Mouse (Mus musculus) hindbrain, embryonic 10.5 days (tissue): ENCODE measurements around the gene Ralgps1. TPM values are rescaled to one million over a fixed set of nuclear protein-coding genes. Genes with fewer than 3 reads are reported as not detected.

Source experiments
- DNase-seq: peaks from one replicate; pipeline ENCODE4 v3.0.0-alpha.2; 2017; ENCODE audit warnings: low spot score
- H3K27ac ChIP-seq: fragments of 300-500 bp; sonication (generic); 2 replicates; pipeline ENCODE4 v1.5.1; 2016; ENCODE audit warnings: mild to moderate bottlenecking, moderate library complexity
- H3K27me3 ChIP-seq: fragments of 300-500 bp; sonication (generic); 2 replicates; pipeline ENCODE4 v1.6.1; 2016; ENCODE audit warnings: mild to moderate bottlenecking; ENCODE audit not compliant: poor library complexity, insufficient read depth, severe bottlenecking
- H3K36me3 ChIP-seq: fragments of 300-500 bp; sonication (generic); 2 replicates; pipeline ENCODE4 v1.6.1; 2016; ENCODE audit warnings: mild to moderate bottlenecking, moderate library complexity
- H3K4me1 ChIP-seq: fragments of 300-500 bp; sonication (generic); replicated peaks from 2 replicates; pipeline ENCODE4 v1.6.1; 2016; ENCODE audit warnings: mild to moderate bottlenecking
- H3K4me3 ChIP-seq: fragments of 300-500 bp; sonication (generic); 2 replicates; pipeline ENCODE4 v1.5.1; 2016; ENCODE audit warnings: mild to moderate bottlenecking, moderate library complexity
- H3K9me3 ChIP-seq: fragments of 300-500 bp; sonication (generic); 2 replicates; pipeline ENCODE4 v1.6.1; 2016; ENCODE audit warnings: mild to moderate bottlenecking, moderate library complexity
- WGBS: fragments of 180-500 bp; shearing (Covaris S2); methylation state at CpG from one replicate; pipeline ENCODE4 v1.1.7; 2016; 5-methylcytosine and 5-hydroxymethylcytosine counted together
- polyA plus RNA-seq: library from polyadenylated mRNA; unstranded; fragments of >200 nt; fragmentation: Nextera tagmentation; extraction: Ambion mirVana; gene quantifications from 2 replicates; pipeline ENCODE4 v1.2.1, GENCODE M21; 2016

Ralgps1 gene
- 7.5 and 12.2 TPM in 2 replicates for polyA plus RNA-seq

DNA sequence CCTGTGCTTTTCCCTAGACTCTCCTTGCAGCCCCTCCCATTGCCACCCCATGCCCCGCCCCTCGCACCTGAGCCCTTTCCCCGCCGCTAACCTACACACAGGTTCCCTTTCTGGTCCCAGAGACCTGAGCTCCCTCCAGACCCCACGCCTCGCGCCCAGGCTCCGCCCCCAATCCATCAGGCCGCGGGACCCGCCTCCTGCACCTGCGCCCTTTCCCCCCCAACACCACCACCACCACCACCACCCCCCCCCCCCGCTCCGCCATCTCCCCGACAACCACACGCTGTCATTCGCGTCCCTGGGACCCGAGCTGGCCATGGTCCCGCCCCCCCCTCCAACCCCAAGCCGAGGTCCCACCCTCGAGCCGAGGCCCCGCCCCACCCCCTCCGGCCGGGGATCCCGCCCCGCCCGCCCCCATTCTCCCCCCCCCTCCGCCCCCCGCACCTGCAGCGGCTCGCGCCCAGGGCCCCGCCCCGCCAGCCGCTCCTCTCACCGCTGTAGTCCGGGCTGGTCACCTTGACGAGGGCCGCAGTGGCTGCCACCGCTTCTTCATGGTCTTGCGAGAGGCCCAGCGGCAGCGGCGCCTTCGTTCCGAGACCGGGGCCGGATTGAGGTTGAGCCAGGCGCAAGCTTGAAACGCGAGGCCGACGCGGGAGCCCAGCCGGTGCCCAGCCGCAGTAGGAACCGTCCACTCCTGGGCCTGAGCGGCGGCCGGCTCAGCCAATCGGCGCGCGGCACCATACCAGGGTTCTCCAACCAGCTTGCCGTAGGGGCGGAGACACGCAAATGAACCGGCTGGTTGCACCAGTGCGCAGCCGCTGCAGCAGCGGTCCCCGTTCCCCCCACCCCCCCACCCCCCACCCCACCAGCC is at the start of gene Ralgps1:
Gene Ralgps1 (minus strand): TSS at position 710 of the 871 bp plus-strand sequence.
- Histone ChIP-seq H3K27me3 (no peaks in the 10 kb centered on the region), H3K4me1 (peaks cover 15% of the 10 kb centered on the region), H3K27ac (peak within 1 kb of the TSS; percentile 96), H3K36me3 (0 out of 2 replicates have a peak, but pooled peaks cover 10% of the 10 kb centered on the region), H3K9me3 (no peaks in the 10 kb centered on the region), H3K4me3 (peak within 1 kb of the TSS; percentile 71)
- peak; percentile 99 for DNase-seq
- under 1% methylated on average over 67 of the region's 74 CpGs for WGBS

DNA sequence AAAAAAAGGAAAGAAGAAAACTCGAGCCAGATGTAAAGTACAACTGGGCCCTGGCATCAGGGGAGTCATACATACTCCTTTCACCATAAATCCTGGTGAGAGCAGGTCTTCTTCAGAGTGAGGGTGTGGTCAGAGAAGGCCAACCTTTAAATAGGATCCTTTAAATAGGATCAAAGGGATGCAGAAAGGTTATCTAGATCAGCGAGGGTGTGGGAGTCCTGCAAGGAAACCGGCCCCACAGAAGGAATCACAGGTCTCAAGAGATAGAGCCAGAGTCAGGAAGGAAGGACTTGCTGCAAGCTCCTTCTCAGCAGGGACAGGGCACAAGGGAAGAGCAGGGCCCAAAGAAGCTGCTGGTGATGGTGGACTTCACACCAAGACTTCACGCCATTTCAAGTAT is 46.2 kb upstream of the Ralgps1 start:
- Histone ChIP-seq H3K4me3 (no peak overlapping the region), H3K9me3 (no peaks in the 10 kb centered on the region), H3K27me3 (no peaks in the 10 kb centered on the region), H3K36me3 (peaks cover 49% of the 10 kb centered on the region), H3K4me1 (0 out of 2 replicates have a peak, but pooled peaks cover 4% of the 10 kb centered on the region), H3K27ac (no peak overlapping the region)
- DNase-seq, result no peak
- WGBS, result 86% methylated on average over 4 of the region's 4 CpGs

- 91% methylated on average over 13 of the region's 13 CpGs for WGBS
- Histone ChIP-seq H3K36me3 (peaks cover 58% of the 10 kb centered on the region), H3K27me3 (no peaks in the 10 kb centered on the region), H3K9me3 (no peaks in the 10 kb centered on the region), H3K4me1 (no peaks in the 10 kb centered on the region), H3K27ac (no peak overlapping the region), H3K4me3 (no peak overlapping the region)
- no peak for DNase-seq
These were observed 42.7 kb upstream of the Ralgps1 start for GRCm38 (mm10) chr2:33414019-33414418.

- WGBS, result 90% methylated on average over 14 of the region's 14 CpGs
- Histone ChIP-seq H3K27ac (no peak overlapping the region), H3K9me3 (no peaks in the 10 kb centered on the region), H3K4me3 (no peak overlapping the region), H3K27me3 (no peaks in the 10 kb centered on the region), H3K4me1 (no peaks in the 10 kb centered on the region), H3K36me3 (peaks cover 60% of the 10 kb centered on the region)
- no peak for DNase-seq
These were observed 40.8 kb upstream of the Ralgps1 start for GRCm38 (mm10) chr2:33412111-33412510.

GRCm38 (mm10) chr2:33403511-33404003 is 32.3 kb upstream of the Ralgps1 start:
- H3K4me3 ChIP-seq, result no peak overlapping the region
- H3K27me3 ChIP-seq, result no peaks in the 10 kb centered on the region
- no peak for DNase-seq
- H3K4me1 ChIP-seq, result peaks cover 3% of the 10 kb centered on the region; the same call in 1 of the 2 replicates
- H3K36me3 ChIP-seq, result peaks cover 15% of the 10 kb centered on the region
- H3K9me3 ChIP-seq, result no peaks in the 10 kb centered on the region
- 82% methylated on average over 4 of the region's 4 CpGs for WGBS
- H3K27ac ChIP-seq, result no peak overlapping the region

- no peak overlapping the region for H3K4me3 ChIP-seq
- no peak overlapping the region for H3K27ac ChIP-seq
- peaks cover 3% of the 10 kb centered on the region; the same call in 1 of the 2 replicates for H3K4me1 ChIP-seq
- DNase-seq, result no peak
- H3K27me3 ChIP-seq, result no peaks in the 10 kb centered on the region
- peaks cover 6% of the 10 kb centered on the region; the same call in 1 of the 2 replicates for H3K36me3 ChIP-seq
- 65% methylated on average over 5 of the region's 5 CpGs for WGBS
- no peaks in the 10 kb centered on the region for H3K9me3 ChIP-seq
These were observed 31.4 kb upstream of the Ralgps1 start for GRCm38 (mm10) chr2:33402638-33403037.

DNA sequence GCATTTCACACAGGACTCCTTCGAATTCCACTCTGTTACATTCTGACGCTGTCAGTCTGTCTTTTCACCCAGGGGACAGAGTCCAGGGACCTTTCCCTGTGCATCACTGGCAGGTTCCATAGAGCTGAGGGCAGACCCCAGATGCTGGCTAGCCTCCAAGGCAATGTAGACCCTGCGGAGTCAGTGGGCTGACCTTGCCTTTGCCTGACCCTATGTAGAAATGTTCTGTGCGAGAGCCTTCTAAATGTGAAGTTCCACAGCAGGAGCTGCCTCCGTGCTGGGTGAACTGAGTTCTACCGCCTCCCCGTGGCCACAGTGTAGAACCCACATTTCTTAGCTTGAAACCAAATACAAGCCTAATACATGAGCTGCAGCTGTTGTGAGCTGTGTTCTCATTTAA is 30.9 kb upstream of the Ralgps1 start:
- Histone ChIP-seq H3K27me3 (no peaks in the 10 kb centered on the region), H3K36me3 (peaks cover 6% of the 10 kb centered on the region; the same call in 1 of the 2 replicates), H3K9me3 (no peaks in the 10 kb centered on the region), H3K4me1 (peaks cover 3% of the 10 kb centered on the region; the same call in 1 of the 2 replicates), H3K4me3 (no peak overlapping the region), H3K27ac (no peak overlapping the region)
- DNase-seq, result peak; percentile 54
- WGBS, result 34% methylated on average over 7 of the region's 7 CpGs

GRCm38 (mm10) chr2:33401217-33401616 is 29.9 kb upstream of the Ralgps1 start:
- H3K27me3 ChIP-seq, result no peaks in the 10 kb centered on the region
- DNase-seq, result no peak
- WGBS, result 47% methylated on average over 3 of the region's 3 CpGs
- peaks cover 2% of the 10 kb centered on the region; the same call in 1 of the 2 replicates for H3K36me3 ChIP-seq
- no peaks in the 10 kb centered on the region for H3K9me3 ChIP-seq
- no peaks in the 10 kb centered on the region for H3K4me1 ChIP-seq
- no peak overlapping the region for H3K27ac ChIP-seq
- H3K4me3 ChIP-seq, result no peak overlapping the region

- no peak overlapping the region for H3K4me3 ChIP-seq
- 89% methylated on average over 5 of the region's 5 CpGs for WGBS
- no peaks in the 10 kb centered on the region for H3K9me3 ChIP-seq
- no peak overlapping the region for H3K27ac ChIP-seq
- H3K4me1 ChIP-seq, result no peaks in the 10 kb centered on the region
- no peaks in the 10 kb centered on the region for H3K27me3 ChIP-seq
- DNase-seq, result no peak
- no peaks in the 10 kb centered on the region for H3K36me3 ChIP-seq
These were observed 29.3 kb upstream of the Ralgps1 start for GRCm38 (mm10) chr2:33400541-33400940.

DNA sequence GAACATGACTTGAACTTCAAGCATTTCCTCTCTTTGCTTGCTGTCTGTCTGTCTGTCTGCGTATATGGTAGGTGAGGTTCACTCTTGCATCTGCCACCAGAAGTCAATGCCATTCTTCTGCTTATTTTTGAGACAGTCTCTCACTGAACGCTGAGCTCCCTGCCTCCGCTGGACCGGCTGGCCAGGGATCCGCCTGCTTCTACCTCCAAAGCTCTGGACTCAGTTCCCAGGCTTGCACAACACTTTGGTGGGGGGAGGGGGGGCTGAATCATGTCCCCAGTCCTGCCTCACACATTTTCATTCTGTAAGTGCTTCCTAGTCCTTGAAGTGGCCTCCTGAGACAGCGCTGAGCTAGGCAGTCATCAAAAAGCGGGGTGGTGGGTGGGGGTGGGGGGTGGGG is 27.8 kb upstream of the Ralgps1 start:
- 83% methylated on average over 7 of the region's 7 CpGs for WGBS

DNA sequence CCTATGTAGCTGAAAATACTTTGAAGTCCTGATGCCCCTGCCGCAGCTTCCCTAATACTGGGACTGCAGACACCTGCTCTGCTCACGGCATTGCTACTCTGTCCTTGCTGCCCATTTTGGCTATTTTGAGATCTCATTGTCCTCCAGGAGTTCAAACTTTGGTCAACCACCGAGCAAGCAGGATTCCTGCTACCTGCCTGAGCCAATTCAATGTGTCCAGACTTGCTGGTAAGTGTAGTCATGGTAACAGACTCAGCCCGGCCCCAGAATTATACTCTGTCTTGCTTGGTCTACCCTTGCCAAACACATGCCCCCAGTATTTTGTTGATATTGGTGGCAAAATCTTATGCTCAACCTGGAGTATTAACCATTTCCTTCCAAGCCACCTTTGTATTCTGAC is 25.8 kb upstream of the Ralgps1 start:
- Histone ChIP-seq H3K27me3 (no peaks in the 10 kb centered on the region), H3K27ac (no peak overlapping the region), H3K36me3 (no peaks in the 10 kb centered on the region), H3K9me3 (no peaks in the 10 kb centered on the region), H3K4me1 (no peaks in the 10 kb centered on the region), H3K4me3 (no peak overlapping the region)
- WGBS, result 82% methylated on average over 4 of the region's 4 CpGs
- DNase-seq, result no peak

More for the DNA sequence above, 27.8 kb upstream of the Ralgps1 start:
- H3K4me3 ChIP-seq, result no peak overlapping the region
- H3K27me3 ChIP-seq, result no peaks in the 10 kb centered on the region
- H3K36me3 ChIP-seq, result no peaks in the 10 kb centered on the region
- H3K4me1 ChIP-seq, result no peaks in the 10 kb centered on the region
- H3K27ac ChIP-seq, result no peak overlapping the region
- H3K9me3 ChIP-seq, result no peaks in the 10 kb centered on the region
- DNase-seq, result no peak

DNA sequence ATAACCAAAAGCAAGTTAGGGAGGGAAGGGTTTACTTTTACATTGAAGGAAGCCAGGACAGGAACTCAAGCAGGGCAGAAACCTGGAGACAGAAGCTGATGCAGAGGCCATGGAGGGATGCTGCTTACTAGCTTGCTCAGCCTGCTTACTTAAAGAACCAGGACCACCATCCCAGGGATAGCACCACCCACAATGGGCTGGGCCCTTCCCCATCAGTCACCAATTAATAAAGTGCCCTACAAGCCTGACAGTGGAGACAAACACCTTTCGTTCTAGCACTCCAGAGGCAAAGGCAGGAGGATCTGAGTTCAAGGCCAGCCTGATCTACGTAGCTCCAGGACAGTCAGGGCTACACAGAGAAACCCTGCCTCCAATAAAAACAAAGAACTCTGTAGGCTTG is 23.8 kb upstream of the Ralgps1 start:
- no peak for DNase-seq
- Histone ChIP-seq H3K9me3 (0 out of 2 replicates have a peak, but pooled peaks cover under 1% of the 10 kb centered on the region), H3K36me3 (no peaks in the 10 kb centered on the region), H3K4me1 (no peaks in the 10 kb centered on the region), H3K27me3 (no peaks in the 10 kb centered on the region), H3K27ac (no peak overlapping the region), H3K4me3 (no peak overlapping the region)
- 90% methylated on average over 2 of the region's 2 CpGs for WGBS

- Histone ChIP-seq H3K4me1 (no peaks in the 10 kb centered on the region), H3K27me3 (no peaks in the 10 kb centered on the region), H3K36me3 (no peaks in the 10 kb centered on the region), H3K27ac (no peak overlapping the region), H3K4me3 (no peak overlapping the region), H3K9me3 (0 out of 2 replicates have a peak, but pooled peaks cover 7% of the 10 kb centered on the region)
- 83% methylated on average over 11 of the region's 11 CpGs for WGBS
- no peak for DNase-seq
These were observed 22.8 kb upstream of the Ralgps1 start for GRCm38 (mm10) chr2:33393951-33394635.
